Mouse (Mus musculus) spleen, adult 2 months (tissue): ENCODE data around the gene Nbl1.
A peak's percentile ranks its signal among the peaks of the same experiment; 100 is the strongest.

Experiments used
- CTCF ChIP-seq: fragments of 200-500 bp; IDR thresholded peaks from 2 replicates; pipeline ENCODE4 v1.5.1; 2011; ENCODE audit warnings: mild to moderate bottlenecking, inconsistent platforms; ENCODE audit not compliant: insufficient read depth, insufficient read length, insufficient replicate concordance; ENCODE audit errors: extremely low read depth
- POLR2A ChIP-seq: fragments of 200-500 bp; IDR thresholded peaks from 2 replicates; pipeline ENCODE4 v1.6.1; 2011; ENCODE audit warnings: low read depth, low read length, inconsistent platforms

- TF ChIP-seq POLR2A, result no peak
- peak; percentile 45; the same call in 1 of the 2 replicates for TF ChIP-seq CTCF
Observed at GRCm38 (mm10) chr4:139140267-139140666, 47.5 kb upstream of the Nbl1 start.
